Mouse (Mus musculus): ENCODE measurements around the gene Arfgef2. TPM values are rescaled to one million over a fixed set of nuclear protein-coding genes. Genes with fewer than 3 reads are reported as not detected.

Gene Arfgef2
- polyA plus RNA-seq, 1 experiment from 2014 or later, result 5.8 TPM

DNA sequence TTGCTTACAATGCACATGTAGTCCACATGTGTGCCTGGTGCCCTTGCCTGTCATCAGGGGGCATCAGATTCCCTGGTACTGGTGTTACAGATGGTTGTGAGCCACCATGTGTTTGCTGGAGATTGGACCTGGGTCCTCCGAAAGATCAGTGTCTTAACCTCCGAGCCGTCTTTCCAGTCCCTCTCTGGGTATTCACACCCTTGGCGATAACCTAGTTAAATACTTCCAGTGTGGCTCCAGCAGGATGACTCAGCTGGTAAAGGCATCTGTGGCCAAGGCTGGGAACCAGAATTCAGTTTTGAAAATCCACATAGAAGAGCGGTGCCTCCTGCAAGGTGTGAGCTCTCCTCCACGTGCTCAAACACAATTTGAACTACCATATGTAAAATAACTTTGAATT is 128.6 kb downstream of the Arfgef2 start:
- H3K9me3 ChIP-seq (replicated peaks; ENCODE audit: control insufficient read depth, low read length, poor library complexity, severe bottlenecking), result no peaks in the 10 kb centered on the region
- WGBS, result 96% methylated on average over 6 of the region's 6 CpGs
- no peak overlapping the region for H3K27ac ChIP-seq (ENCODE audit: low read length)
- no peaks in the 10 kb centered on the region for H3K4me1 ChIP-seq (ENCODE audit: control insufficient read depth, insufficient read depth, low read length)
- H3K4me2 ChIP-seq (ENCODE audit: low read length), result no peak overlapping the region
- no peak overlapping the region for H3K9ac ChIP-seq (ENCODE audit: low read depth, low read length)
- no peak overlapping the region for H3K4me3 ChIP-seq (ENCODE audit: low read depth, low read length)
- no peaks in the 10 kb centered on the region for H3K27me3 ChIP-seq (ENCODE audit: control insufficient read depth, insufficient read depth, low read depth, low read length)
- peaks cover 34% of the 10 kb centered on the region for H3K36me3 ChIP-seq (ENCODE audit: control insufficient read depth, insufficient read depth, low read length)
- no peak for ATAC-seq

GRCm38 (mm10) chr2:166934416-166934815 is 129.0 kb downstream of the Arfgef2 start:
- Histone ChIP-seq H3K36me3 (ENCODE audit: control insufficient read depth, insufficient read depth, low read length) (peaks cover 31% of the 10 kb centered on the region), H3K4me2 (ENCODE audit: low read length) (no peak overlapping the region), H3K4me3 (ENCODE audit: low read depth, low read length) (no peak overlapping the region), H3K9me3 (replicated peaks; ENCODE audit: control insufficient read depth, low read length, poor library complexity, severe bottlenecking) (no peaks in the 10 kb centered on the region), H3K27me3 (ENCODE audit: control insufficient read depth, insufficient read depth, low read depth, low read length) (no peaks in the 10 kb centered on the region), H3K9ac (ENCODE audit: low read depth, low read length) (no peak overlapping the region), H3K4me1 (ENCODE audit: control insufficient read depth, insufficient read depth, low read length) (no peaks in the 10 kb centered on the region), H3K27ac (ENCODE audit: low read length) (no peak overlapping the region)
- ATAC-seq, result no peak
- 65% methylated on average over 5 of the region's 5 CpGs for WGBS

DNA sequence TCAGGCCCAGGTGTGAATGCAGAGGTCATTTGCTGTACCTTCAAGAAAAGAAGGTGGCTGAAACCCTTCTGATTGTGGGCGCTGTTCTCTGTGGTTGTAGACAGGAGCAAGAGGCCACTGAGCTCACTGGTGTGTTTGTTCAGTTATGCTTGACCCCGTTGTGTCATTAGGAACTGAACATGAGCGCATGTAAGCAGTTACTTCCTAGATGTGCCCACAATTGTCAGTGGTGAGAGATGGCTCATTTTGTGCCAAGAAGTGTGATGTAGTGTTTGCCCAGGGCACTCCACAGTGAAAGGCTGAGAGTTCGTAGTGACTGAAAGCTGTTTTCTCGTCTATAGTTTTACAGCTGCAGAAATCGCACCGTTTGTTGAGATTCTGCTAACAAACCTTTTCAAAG is 130.2 kb downstream of the Arfgef2 start:
- no peak overlapping the region for H3K4me3 ChIP-seq (ENCODE audit: low read depth, low read length)
- H3K4me2 ChIP-seq (ENCODE audit: low read length), result no peak overlapping the region
- 93% methylated on average over 7 of the region's 7 CpGs for WGBS
- ATAC-seq, result no peak
- peaks cover 25% of the 10 kb centered on the region for H3K36me3 ChIP-seq (ENCODE audit: control insufficient read depth, insufficient read depth, low read length)
- no peak overlapping the region for H3K27ac ChIP-seq (ENCODE audit: low read length)
- no peaks in the 10 kb centered on the region for H3K27me3 ChIP-seq (ENCODE audit: control insufficient read depth, insufficient read depth, low read depth, low read length)
- no peaks in the 10 kb centered on the region for H3K4me1 ChIP-seq (ENCODE audit: control insufficient read depth, insufficient read depth, low read length)
- no peaks in the 10 kb centered on the region for H3K9me3 ChIP-seq (replicated peaks; ENCODE audit: control insufficient read depth, low read length, poor library complexity, severe bottlenecking)
- no peak overlapping the region for H3K9ac ChIP-seq (ENCODE audit: low read depth, low read length)

DNA sequence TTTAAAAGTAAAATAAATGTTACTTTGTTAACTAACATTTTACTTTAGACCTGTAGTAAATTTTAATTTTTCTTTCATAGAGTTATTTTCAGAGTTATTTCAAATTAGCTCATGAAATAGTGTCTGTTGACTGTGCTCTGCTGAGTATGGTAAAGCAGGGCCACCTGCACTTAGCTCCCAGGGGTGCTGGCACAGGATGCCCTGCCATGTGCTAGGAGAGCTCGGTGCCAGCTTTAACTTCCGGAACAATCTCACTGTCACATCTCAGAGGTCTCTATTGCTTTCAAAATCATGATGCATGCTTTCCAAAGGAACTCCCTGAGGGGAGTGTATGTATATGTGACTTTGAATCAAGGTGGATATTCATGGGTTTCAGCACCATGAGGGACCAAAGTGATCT is 130.8 kb downstream of the Arfgef2 start:
- Histone ChIP-seq H3K27me3 (ENCODE audit: control insufficient read depth, insufficient read depth, low read depth, low read length) (no peaks in the 10 kb centered on the region), H3K4me1 (ENCODE audit: control insufficient read depth, insufficient read depth, low read length) (no peaks in the 10 kb centered on the region), H3K4me3 (ENCODE audit: low read depth, low read length) (no peak overlapping the region), H3K4me2 (ENCODE audit: low read length) (no peak overlapping the region), H3K36me3 (ENCODE audit: control insufficient read depth, insufficient read depth, low read length) (peaks cover 20% of the 10 kb centered on the region), H3K27ac (ENCODE audit: low read length) (no peak overlapping the region), H3K9ac (ENCODE audit: low read depth, low read length) (no peak overlapping the region), H3K9me3 (replicated peaks; ENCODE audit: control insufficient read depth, low read length, poor library complexity, severe bottlenecking) (no peaks in the 10 kb centered on the region)
- 93% methylated on average over 2 of the region's 2 CpGs for WGBS
- no peak for ATAC-seq

DNA sequence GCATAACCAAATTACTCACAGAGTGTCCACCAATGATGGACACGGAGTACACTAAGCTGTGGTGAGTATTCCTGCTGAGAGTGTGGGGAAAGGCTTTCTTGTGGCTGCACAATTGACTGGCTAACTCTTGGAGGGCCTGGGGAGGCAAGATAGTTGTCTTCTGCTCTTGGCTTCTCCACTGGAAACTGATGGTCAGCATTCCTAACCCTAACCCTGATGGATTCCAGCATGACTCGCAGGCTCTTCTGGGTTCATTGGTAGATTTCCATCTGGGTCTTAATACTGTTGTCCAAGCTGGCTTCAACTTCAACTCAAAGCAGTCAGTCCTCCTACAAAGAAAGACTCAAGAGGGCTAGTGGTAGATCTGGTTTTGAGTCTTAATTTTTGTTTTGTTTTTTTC is 137.8 kb downstream of the Arfgef2 start:
- ATAC-seq, result no peak
- Histone ChIP-seq H3K9ac (ENCODE audit: low read depth, low read length) (no peak overlapping the region), H3K4me2 (ENCODE audit: low read length) (no peak overlapping the region), H3K27me3 (ENCODE audit: control insufficient read depth, insufficient read depth, low read depth, low read length) (no peaks in the 10 kb centered on the region), H3K27ac (ENCODE audit: low read length) (no peak overlapping the region), H3K4me3 (ENCODE audit: low read depth, low read length) (no peak overlapping the region), H3K9me3 (replicated peaks; ENCODE audit: control insufficient read depth, low read length, poor library complexity, severe bottlenecking) (no peaks in the 10 kb centered on the region), H3K36me3 (ENCODE audit: control insufficient read depth, insufficient read depth, low read length) (peaks cover 17% of the 10 kb centered on the region), H3K4me1 (ENCODE audit: control insufficient read depth, insufficient read depth, low read length) (no peaks in the 10 kb centered on the region)
- WGBS, result 94% methylated on average over 2 of the region's 2 CpGs

DNA sequence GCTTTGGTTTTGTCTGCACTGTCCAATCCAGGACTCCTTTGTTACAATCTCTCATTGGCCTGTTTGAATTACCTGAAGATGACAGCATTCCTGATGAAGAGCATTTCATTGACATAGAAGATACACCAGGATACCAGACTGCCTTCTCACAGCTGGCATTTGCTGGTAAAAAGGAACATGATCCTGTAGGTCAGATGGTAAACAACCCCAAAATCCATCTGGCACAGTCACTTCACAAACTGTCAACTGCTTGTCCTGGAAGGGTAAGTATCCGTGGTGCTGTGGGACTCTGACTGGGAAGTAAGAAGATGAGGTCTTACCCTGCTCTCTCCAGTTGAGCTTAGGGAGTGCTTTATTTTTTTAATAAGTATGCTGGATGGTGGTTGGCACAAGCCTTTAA is 139.0 kb downstream of the Arfgef2 start:
- Histone ChIP-seq H3K36me3 (ENCODE audit: control insufficient read depth, insufficient read depth, low read length) (peaks cover 26% of the 10 kb centered on the region), H3K9me3 (replicated peaks; ENCODE audit: control insufficient read depth, low read length, poor library complexity, severe bottlenecking) (no peaks in the 10 kb centered on the region), H3K27ac (ENCODE audit: low read length) (no peak overlapping the region), H3K9ac (ENCODE audit: low read depth, low read length) (no peak overlapping the region), H3K4me2 (ENCODE audit: low read length) (no peak overlapping the region), H3K4me1 (ENCODE audit: control insufficient read depth, insufficient read depth, low read length) (no peaks in the 10 kb centered on the region), H3K4me3 (ENCODE audit: low read depth, low read length) (no peak overlapping the region), H3K27me3 (ENCODE audit: control insufficient read depth, insufficient read depth, low read depth, low read length) (no peaks in the 10 kb centered on the region)
- WGBS, result 91% methylated on average over 1 of the region's 1 CpGs
- ATAC-seq, result no peak

DNA sequence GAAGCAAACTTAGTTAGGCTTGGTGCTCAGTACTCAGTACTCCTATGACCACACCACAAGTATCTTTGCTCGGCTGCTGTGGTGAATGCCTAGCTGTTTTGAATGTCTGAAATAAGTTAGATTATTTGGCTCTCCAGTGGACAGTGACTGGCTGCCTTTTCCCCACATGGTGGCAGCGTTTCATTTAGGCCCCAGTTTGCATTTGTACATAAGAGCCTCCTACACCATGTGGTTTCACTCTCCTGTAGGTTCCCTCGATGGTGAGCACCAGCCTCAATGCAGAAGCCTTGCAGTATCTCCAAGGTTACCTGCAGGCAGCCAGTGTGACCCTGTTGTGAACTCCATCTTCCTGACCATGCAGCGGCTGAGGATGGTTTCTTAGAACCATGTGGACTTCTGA is 140.1 kb downstream of the Arfgef2 start:
- no peak overlapping the region for H3K27ac ChIP-seq (ENCODE audit: low read length)
- no peaks in the 10 kb centered on the region for H3K27me3 ChIP-seq (ENCODE audit: control insufficient read depth, insufficient read depth, low read depth, low read length)
- H3K4me3 ChIP-seq (ENCODE audit: low read depth, low read length), result no peak overlapping the region
- no peaks in the 10 kb centered on the region for H3K4me1 ChIP-seq (ENCODE audit: control insufficient read depth, insufficient read depth, low read length)
- H3K9ac ChIP-seq (ENCODE audit: low read depth, low read length), result no peak overlapping the region
- H3K9me3 ChIP-seq (replicated peaks; ENCODE audit: control insufficient read depth, low read length, poor library complexity, severe bottlenecking), result no peaks in the 10 kb centered on the region
- WGBS, result 61% methylated on average over 4 of the region's 4 CpGs
- H3K4me2 ChIP-seq (ENCODE audit: low read length), result no peak overlapping the region
- ATAC-seq, result no peak
- peaks cover 36% of the 10 kb centered on the region for H3K36me3 ChIP-seq (ENCODE audit: control insufficient read depth, insufficient read depth, low read length)

Other genes with a start within 250 kb of the Arfgef2 start
- gene Prex1, start 91.8 kb upstream of the Arfgef2 start, polyA plus RNA-seq (2015; fragmentation: Nextera tagmentation; extraction: Ambion mirVana), result 19.3 and 22.0 TPM in 2 replicates
- 8.8 and 9.0 TPM in 2 replicates for gene Trp53rkb, start 13.1 kb upstream of the Arfgef2 start, polyA plus RNA-seq (2015; fragmentation: Nextera tagmentation; extraction: Ambion mirVana)
- 100 and 102 TPM in 2 replicates for gene Cse1l, start 100.5 kb downstream of the Arfgef2 start, polyA plus RNA-seq (2015; fragmentation: Nextera tagmentation; extraction: Ambion mirVana)
- 116 and 122 TPM in 2 replicates for gene Stau1, start 190.7 kb downstream of the Arfgef2 start, polyA plus RNA-seq (2015; fragmentation: Nextera tagmentation; extraction: Ambion mirVana)
- gene Ddx27, start 209.6 kb downstream of the Arfgef2 start, polyA plus RNA-seq (2015; fragmentation: Nextera tagmentation; extraction: Ambion mirVana), result 37.6 and 37.8 TPM in 2 replicates